Mouse (Mus musculus): ENCODE results near the gene Gm21905. TPM values are rescaled to one million over a fixed set of nuclear protein-coding genes. Genes with fewer than 3 reads are reported as not detected.

Gene Gm21905
- polyA plus RNA-seq, 1 experiment from 2014 or later, result not detected

DNA sequence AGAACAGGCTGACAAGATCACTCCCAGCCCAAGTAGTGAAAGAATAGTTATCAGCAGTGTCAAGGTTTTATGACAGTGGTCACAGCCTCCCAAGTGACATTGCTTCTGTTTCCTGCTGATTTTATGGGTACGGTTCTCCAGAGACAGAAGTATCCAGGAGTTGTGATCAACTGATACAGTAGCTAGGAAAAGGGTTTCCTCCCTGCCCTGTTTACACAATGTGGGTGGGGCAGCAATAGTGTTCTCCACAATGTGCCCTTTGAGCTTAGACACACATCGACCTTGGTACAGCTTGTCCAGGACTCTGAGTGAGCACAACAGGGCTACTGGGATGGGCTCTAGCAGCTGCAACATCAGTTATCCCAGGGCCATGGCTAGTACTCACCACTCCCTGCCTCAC lies 14.6 kb downstream of the Gm21905 start:
- no peaks in the 10 kb centered on the region for H3K4me1 ChIP-seq
- WGBS, result 15% methylated on average over 2 of the region's 2 CpGs
- no peak overlapping the region for H3K9ac ChIP-seq
- no peak for ATAC-seq (replicated peaks; ENCODE audit: low FRiP score)
- H3K9me3 ChIP-seq (replicated peaks), result no peaks in the 10 kb centered on the region
- H3K36me3 ChIP-seq, result no peaks in the 10 kb centered on the region
- H3K27ac ChIP-seq, result no peak overlapping the region
- no peak overlapping the region for H3K4me2 ChIP-seq
- no peak overlapping the region for H3K4me3 ChIP-seq (replicated peaks)
- 0 out of 2 replicates have a peak, but pooled peaks cover 3% of the 10 kb centered on the region for H3K27me3 ChIP-seq

DNA sequence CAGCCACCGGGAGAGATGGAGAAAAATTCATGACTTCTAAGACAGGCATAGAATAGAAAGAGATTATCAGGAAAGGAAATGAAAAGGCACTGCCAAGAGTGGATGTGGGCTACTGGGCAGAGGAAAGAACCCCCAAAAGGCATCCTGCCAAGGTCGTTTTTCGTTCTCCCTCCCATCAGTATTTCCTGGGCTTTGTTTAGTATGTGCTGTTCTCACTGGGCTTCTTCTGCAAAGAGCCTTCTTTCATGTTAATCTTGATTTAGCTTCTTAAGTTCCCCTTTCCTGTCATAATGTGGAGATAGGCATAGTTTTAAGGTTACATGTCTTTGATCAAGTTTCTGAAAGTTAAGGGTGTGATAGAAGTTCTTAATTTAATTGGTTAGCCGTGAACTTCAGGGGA lies 15.6 kb downstream of the Gm21905 start:
- no peaks in the 10 kb centered on the region for H3K4me1 ChIP-seq

DNA sequence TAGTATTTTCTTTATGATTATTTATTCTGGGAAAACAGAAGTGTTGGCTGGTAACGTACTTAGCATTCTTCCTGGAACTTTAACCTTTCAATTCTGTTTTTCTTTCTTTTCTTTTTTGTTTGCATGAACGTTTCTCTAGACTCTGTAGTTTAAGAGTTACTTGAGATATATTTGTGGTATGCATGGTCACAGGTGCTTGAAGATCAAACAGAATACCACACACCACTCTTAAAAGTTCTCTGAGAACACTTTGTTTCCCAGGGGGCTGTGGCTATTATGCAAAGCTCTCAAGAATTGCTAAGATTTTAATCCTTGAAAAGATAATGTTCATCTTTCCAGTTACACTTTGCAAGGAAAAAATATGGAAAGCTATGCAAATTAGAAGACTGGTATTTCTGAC lies 41.7 kb downstream of the Gm21905 start:
- H3K9me3 ChIP-seq (replicated peaks), result no peaks in the 10 kb centered on the region
- H3K4me3 ChIP-seq (replicated peaks), result no peak overlapping the region
- WGBS, result 56% methylated on average over 2 of the region's 2 CpGs
- no peaks in the 10 kb centered on the region for H3K36me3 ChIP-seq
- H3K4me2 ChIP-seq, result no peak overlapping the region
- no peak overlapping the region for H3K9ac ChIP-seq
- no peak overlapping the region for H3K27ac ChIP-seq
- no peak for ATAC-seq (replicated peaks; ENCODE audit: low FRiP score)
- H3K27me3 ChIP-seq, result no peaks in the 10 kb centered on the region
- H3K4me1 ChIP-seq, result no peaks in the 10 kb centered on the region

More for the DNA sequence above, 15.6 kb downstream of the Gm21905 start:
- H3K36me3 ChIP-seq, result no peaks in the 10 kb centered on the region
- H3K27ac ChIP-seq, result no peak overlapping the region
- ATAC-seq (replicated peaks; ENCODE audit: low FRiP score), result no peak
- H3K9ac ChIP-seq, result no peak overlapping the region
- H3K27me3 ChIP-seq, result 0 out of 2 replicates have a peak, but pooled peaks cover 3% of the 10 kb centered on the region
- no peak overlapping the region for H3K4me3 ChIP-seq (replicated peaks)
- H3K9me3 ChIP-seq (replicated peaks), result no peaks in the 10 kb centered on the region
- 38% methylated on average over 4 of the region's 4 CpGs for WGBS
- no peak overlapping the region for H3K4me2 ChIP-seq

DNA sequence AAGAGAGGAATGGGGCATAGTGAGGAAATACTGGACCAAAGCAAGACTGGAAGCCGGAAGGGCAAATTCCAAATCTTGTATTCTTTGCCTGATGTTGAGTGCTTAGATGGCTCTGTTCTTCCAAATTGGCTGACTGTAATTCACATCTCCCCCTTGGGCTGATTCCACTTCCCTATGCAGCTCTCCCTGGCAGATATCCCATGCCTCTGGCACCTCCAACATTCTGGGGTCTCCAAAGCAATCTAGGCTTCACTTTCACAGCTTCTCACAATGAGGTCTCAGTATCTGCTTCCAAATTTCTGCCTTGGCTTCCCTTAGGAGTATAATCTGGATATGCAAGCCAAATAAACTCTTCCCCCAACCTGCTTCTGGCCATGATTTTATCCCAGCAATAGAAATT lies 47.3 kb downstream of the Gm21905 start:
- Histone ChIP-seq H3K4me3 (replicated peaks) (no peak overlapping the region), H3K4me2 (no peak overlapping the region), H3K27me3 (no peaks in the 10 kb centered on the region), H3K4me1 (no peaks in the 10 kb centered on the region), H3K27ac (no peak overlapping the region), H3K36me3 (no peaks in the 10 kb centered on the region), H3K9ac (no peak overlapping the region), H3K9me3 (replicated peaks) (no peaks in the 10 kb centered on the region)
- 97% methylated on average over 1 of the region's 1 CpGs for WGBS
- no peak for ATAC-seq (replicated peaks; ENCODE audit: low FRiP score)

DNA sequence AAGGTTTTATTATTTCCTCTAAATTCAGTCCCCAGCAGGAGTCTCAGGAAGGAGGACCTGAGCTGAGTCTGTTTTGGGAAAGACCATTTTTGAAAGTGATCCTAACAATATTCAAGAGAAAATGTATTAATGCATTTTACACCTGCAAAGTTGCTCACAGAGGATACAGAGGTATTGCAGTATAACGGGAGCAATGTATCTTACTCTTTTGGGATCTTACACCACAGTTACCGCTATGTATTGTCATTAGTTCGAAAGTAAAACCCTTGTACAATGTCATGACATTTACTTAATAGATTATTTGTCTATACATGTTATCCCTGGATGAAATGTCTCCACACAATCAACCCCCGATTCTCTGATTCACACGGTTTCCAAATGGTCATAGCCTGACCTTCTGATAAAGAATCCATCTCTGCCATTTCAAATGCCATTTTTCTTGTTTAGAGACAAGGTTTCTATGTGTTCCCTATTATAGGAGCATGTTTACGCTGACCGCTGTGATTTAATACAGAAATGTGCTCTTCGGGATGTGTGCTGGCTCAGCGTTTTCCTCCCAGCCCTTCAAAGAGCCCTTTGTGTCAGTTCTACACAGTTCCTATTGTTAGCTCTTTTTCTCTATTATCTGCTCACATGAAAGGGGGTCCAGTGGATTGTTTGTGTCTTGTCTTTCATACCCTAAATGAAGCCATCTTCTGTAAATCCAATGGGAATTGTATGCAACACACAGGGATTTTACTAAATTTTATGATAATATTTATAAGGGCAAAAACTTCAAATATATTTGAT lies 61.6 kb downstream of the Gm21905 start:
- H3K4me2 ChIP-seq, result no peak overlapping the region
- WGBS, result 84% methylated on average over 9 of the region's 9 CpGs
- H3K27me3 ChIP-seq, result no peaks in the 10 kb centered on the region
- H3K4me1 ChIP-seq, result no peaks in the 10 kb centered on the region
- H3K27ac ChIP-seq, result no peak overlapping the region
- no peaks in the 10 kb centered on the region for H3K9me3 ChIP-seq (replicated peaks)
- H3K9ac ChIP-seq, result no peak overlapping the region
- no peak for ATAC-seq (replicated peaks; ENCODE audit: low FRiP score)
- H3K36me3 ChIP-seq, result no peaks in the 10 kb centered on the region
- no peak overlapping the region for H3K4me3 ChIP-seq (replicated peaks)

DNA sequence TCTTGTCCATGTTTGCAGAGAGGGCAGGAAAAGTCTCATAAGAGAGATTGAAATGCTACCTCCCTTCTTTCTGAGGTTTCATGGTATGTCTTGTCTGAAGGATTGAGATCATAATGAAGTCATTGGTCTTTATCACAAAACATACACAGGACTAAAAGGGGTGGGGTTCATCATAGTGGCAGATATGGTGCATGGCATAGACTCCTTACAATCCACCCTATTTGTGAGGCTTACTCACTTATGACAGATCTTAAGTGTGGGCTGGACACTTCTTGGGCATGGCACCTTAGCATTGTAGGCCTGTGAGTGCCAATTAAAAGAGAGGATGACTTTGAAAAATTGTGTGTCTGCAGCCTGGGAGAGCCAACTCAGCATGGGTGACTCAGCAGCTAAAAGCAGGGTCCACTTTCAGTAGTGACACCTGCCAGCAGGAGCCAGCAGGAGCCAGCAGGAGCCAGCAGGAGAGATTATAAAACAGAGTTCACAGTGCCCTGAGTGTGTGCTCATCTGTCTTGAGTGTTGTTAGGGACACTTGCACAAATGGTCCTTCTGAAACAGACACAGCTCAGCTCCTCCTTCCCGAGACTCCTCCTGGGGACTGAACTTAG lies 62.6 kb downstream of the Gm21905 start:
- no peak for ATAC-seq (replicated peaks; ENCODE audit: low FRiP score)
- no peak overlapping the region for H3K4me2 ChIP-seq
- WGBS, result 38% methylated on average over 1 of the region's 1 CpGs

More for the DNA sequence above, 62.6 kb downstream of the Gm21905 start:
- no peak overlapping the region for H3K4me3 ChIP-seq (replicated peaks)
- H3K4me1 ChIP-seq, result no peaks in the 10 kb centered on the region
- H3K36me3 ChIP-seq, result no peaks in the 10 kb centered on the region
- no peaks in the 10 kb centered on the region for H3K27me3 ChIP-seq
- no peak overlapping the region for H3K9ac ChIP-seq
- no peaks in the 10 kb centered on the region for H3K9me3 ChIP-seq (replicated peaks)
- H3K27ac ChIP-seq, result no peak overlapping the region

Other genes starting within 250 kb of the Gm21905 start
- 11.5 and 12.3 TPM in 2 replicates for gene Atp8a1, start 99.0 kb downstream of the Gm21905 start, polyA plus RNA-seq (2015; fragmentation: Nextera tagmentation; extraction: Ambion mirVana)
- gene Gm5108, start 4.8 kb downstream of the Gm21905 start, polyA plus RNA-seq (2015; fragmentation: Nextera tagmentation; extraction: Ambion mirVana), result not detected in 2 replicates
- gene Grxcr1, start 85.4 kb upstream of the Gm21905 start, polyA plus RNA-seq (2015; fragmentation: Nextera tagmentation; extraction: Ambion mirVana), result not detected in 2 replicates